Mouse (Mus musculus) testis, adult 2 months (tissue): Measurements from ENCODE around the gene Ifit3.
A peak's percentile ranks its signal among the peaks of the same experiment; 100 is the strongest.

Source experiments
- CTCF ChIP-seq: fragments of 200-500 bp; IDR thresholded peaks from 2 replicates; pipeline ENCODE4 v1.5.1; 2012; ENCODE audit warnings: low read depth, mild to moderate bottlenecking, inconsistent platforms, low read length, moderate library complexity; ENCODE audit not compliant: control insufficient read depth, insufficient read depth, insufficient replicate concordance
- POLR2A ChIP-seq: fragments of 200-500 bp; IDR thresholded peaks from 2 replicates; pipeline ENCODE4 v1.6.1; 2012; ENCODE audit warnings: low read depth, mild to moderate bottlenecking, inconsistent platforms, low read length, moderate library complexity; ENCODE audit not compliant: control insufficient read depth

- TF ChIP-seq CTCF (peak; percentile 41; the same call in 1 of the 2 replicates), POLR2A (no peak)
These were observed 53.7 kb downstream of the Ifit3 start for GRCm38 (mm10) chr19:34636933-34637557.
